Mouse (Mus musculus) myocyte (in vitro differentiated cells): ENCODE measurements at regions not wholly inside any gene's neighbourhood (a gene's known extent, or its start where the extent isn't known, plus 50 kb on each side); places are given as distances from the start of the nearest gene placed in this dataset.

Experiments
- CEBPB ChIP-seq: IDR thresholded peaks from 2 replicates; pipeline ENCODE4 v1.6.1; 2011; ENCODE audit warnings: mild to moderate bottlenecking, moderate library complexity; ENCODE audit not compliant: poor library complexity, insufficient read depth, severe bottlenecking
- E2F4 ChIP-seq: IDR thresholded peaks from one replicate; pipeline ENCODE4 v1.6.1; 2011; ENCODE audit warnings: mild to moderate bottlenecking, control low read depth, moderate library complexity; ENCODE audit not compliant: insufficient read depth
- MAX ChIP-seq: IDR thresholded peaks from one replicate; pipeline ENCODE4 v1.6.1; 2011; ENCODE audit warnings: low read depth, mild to moderate bottlenecking, control low read depth
- MYOG ChIP-seq, 3 experiments: IDR thresholded peaks; one replicate each; pipeline ENCODE4 v1.6.1; 2011; ENCODE audit warnings: control low read depth in 2 of 3, low read depth in 2 of 3, mild to moderate bottlenecking in 2 of 3; ENCODE audit not compliant: insufficient read length in 2 of 3, control insufficient read depth in 1 of 3, insufficient read depth in 1 of 3
- POLR2A ChIP-seq: IDR thresholded peaks from one replicate; pipeline ENCODE4 v1.6.1; 2011; ENCODE audit warnings: low read depth, mild to moderate bottlenecking, control low read depth, moderate library complexity; ENCODE audit not compliant: insufficient read length
- POLR2AphosphoS2 ChIP-seq: IDR thresholded peaks from one replicate; pipeline ENCODE4 v1.6.1; 2011; ENCODE audit warnings: low read depth, control low read depth; ENCODE audit not compliant: insufficient read length
- SRF ChIP-seq: IDR thresholded peaks from one replicate; pipeline ENCODE4 v1.6.1; 2011; ENCODE audit warnings: low read depth; ENCODE audit not compliant: control insufficient read depth, insufficient read length
- TCF3 ChIP-seq: IDR thresholded peaks from one replicate; pipeline ENCODE4 v1.6.1; 2011; ENCODE audit warnings: low read depth, control low read depth; ENCODE audit not compliant: insufficient read length
- USF1 ChIP-seq: IDR thresholded peaks from one replicate; pipeline ENCODE4 v1.6.1; 2011; ENCODE audit warnings: low read depth, mild to moderate bottlenecking, control low read depth, moderate library complexity

- TF ChIP-seq USF1 = no peak
- TF ChIP-seq POLR2AphosphoS2 = no peak
- no peak for TF ChIP-seq POLR2A
- TF ChIP-seq SRF = no peak
- no peak for TF ChIP-seq MAX
- TF ChIP-seq CEBPB = no peak
- TF ChIP-seq TCF3 = no peak
- no peak for TF ChIP-seq E2F4
- no peak for TF ChIP-seq MYOG (IDR thresholded peaks at IDR 0.05; ENCODE audit: control insufficient read depth in 1 of 3, insufficient read depth in 1 of 3, insufficient read length in 2 of 3, low read depth in 2 of 3)
These were observed 71.8 kb upstream of the Cyp1b1 start for GRCm38 (mm10) chr17:79786691-79787090.
